12 mouse cellular contexts compared by ENCODE assay signal in the genomic region with DNA sequence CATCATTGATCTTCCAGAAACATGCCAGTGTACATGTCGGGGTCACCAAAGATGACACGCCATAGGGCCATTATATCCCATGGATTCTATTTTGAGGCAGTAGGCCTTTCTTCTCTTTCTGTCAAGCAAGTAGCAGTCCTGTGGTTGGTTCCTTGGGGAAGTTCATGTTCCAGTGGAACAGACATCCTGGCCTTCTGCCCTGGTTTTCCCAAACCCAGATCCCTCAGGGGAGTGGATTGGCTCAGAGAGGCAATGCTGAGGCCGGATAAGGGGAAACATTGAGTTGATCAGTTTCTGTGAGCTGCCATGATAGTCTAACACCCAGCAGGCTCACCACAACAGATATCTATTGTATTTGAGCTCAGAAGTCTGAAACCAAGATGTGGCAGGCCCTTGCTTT.
"Had no signal": no experiment of that assay in that cellular context is flagged by ENCODE, and none has a peak within 500 bp of the region (broad histone marks: within the 10 kb centered on the region; RNA-seq: fewer than 3 reads in every experiment).

No protein-coding gene starts in this region.

- H3K27me3 ChIP-seq: liver, embryonic 15.5 days; midbrain, embryonic 15.5 days; neural tube, embryonic 12.5 days had no signal

- H3K9me3 ChIP-seq: limb, embryonic 10.5 days; liver, embryonic 15.5 days; midbrain, embryonic 10.5 days; midbrain, embryonic 15.5 days; neural tube, embryonic 12.5 days had no signal

- H3K4me3 ChIP-seq: limb, embryonic 10.5 days; liver, embryonic 15.5 days; midbrain, embryonic 10.5 days; midbrain, embryonic 15.5 days; neural tube, embryonic 12.5 days had no signal

- DNase-seq: kidney, postnatal 14 days; lung, adult 2 months; lung, postnatal 36 days; spleen, adult 18-20 months; thymus, adult 18-20 months; thymus, postnatal 14 days had no signal

- H3K36me3 ChIP-seq: limb, embryonic 10.5 days; liver, embryonic 15.5 days; midbrain, embryonic 10.5 days; midbrain, embryonic 15.5 days; neural tube, embryonic 12.5 days had no signal

- ATAC-seq: lung, postnatal 0 days; midbrain, embryonic 15.5 days had no signal

- H3K4me1 ChIP-seq: limb, embryonic 10.5 days; midbrain, embryonic 10.5 days; midbrain, embryonic 15.5 days; neural tube, embryonic 12.5 days had no signal

- H3K27ac ChIP-seq: limb, embryonic 10.5 days; liver, embryonic 15.5 days; midbrain, embryonic 10.5 days; midbrain, embryonic 15.5 days; neural tube, embryonic 12.5 days had no signal
